Mouse (Mus musculus) olfactory bulb, adult 2 months (tissue): ENCODE measurements at regions not wholly inside any gene's neighbourhood (a gene's known extent, or its start where the extent isn't known, plus 50 kb on each side); places are given as distances from the start of the nearest gene placed in this dataset.

Experiments used
- CTCF ChIP-seq: fragments of 200-500 bp; IDR thresholded peaks from 2 replicates; pipeline ENCODE4 v1.5.1; 2012; ENCODE audit warnings: low read depth, mild to moderate bottlenecking, low read length, moderate library complexity; ENCODE audit not compliant: insufficient read depth
- POLR2A ChIP-seq: fragments of 200-500 bp; IDR thresholded peaks from 2 replicates; pipeline ENCODE4 v1.6.1; 2012; ENCODE audit warnings: mild to moderate bottlenecking, low read depth, low read length, moderate library complexity; ENCODE audit not compliant: insufficient read depth

DNA sequence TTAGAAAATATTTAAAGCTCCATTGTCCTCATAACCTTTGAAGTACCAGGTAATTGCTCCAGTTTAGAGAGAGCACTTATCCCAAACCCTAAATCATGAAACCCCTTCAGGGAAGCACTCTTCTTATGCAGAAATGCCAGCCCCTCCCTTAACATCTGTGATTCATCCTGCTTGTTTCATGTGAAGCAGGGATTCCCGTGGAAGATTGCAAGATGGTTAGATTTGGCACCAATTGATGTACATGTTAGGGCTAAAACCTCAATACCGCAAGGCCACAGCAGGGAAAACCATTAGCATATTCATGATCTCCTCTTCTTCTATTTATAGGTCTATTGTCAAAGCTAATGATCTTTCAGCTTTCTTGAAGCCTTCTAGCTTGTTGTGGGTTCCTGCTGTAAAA lies 88.8 kb downstream of the Ttc32 start:
- no peak for TF ChIP-seq CTCF
- TF ChIP-seq POLR2A, result no peak
